9 mouse cellular contexts compared by ENCODE assay signal in the genomic region with DNA sequence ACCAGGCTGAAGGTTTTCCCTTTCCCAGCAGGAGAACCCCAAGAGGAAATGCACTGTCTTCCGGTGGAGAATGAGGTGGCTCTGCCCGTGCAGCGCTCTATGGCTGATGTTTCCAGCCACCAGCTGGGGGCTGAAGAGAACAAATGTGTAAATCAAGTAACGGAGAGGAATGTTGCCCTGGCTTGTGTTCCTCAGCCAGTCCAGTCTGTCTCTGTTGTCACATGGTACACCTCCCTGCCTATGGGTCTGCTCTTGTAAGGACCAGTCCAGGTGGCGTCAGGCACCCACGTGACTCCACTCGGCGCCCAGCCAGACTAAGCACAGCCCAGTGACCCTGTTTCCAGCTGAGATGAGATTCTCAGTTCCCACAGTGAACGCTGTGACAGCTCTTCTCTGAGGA. TPM values are rescaled to one million over a fixed set of nuclear protein-coding genes. Genes with fewer than 3 reads are reported as not detected.
DNase-seq lines count a peak whose midpoint lies in the region; ATAC-seq lines count a peak whose summit lies in the region.
"Had no signal": no experiment of that assay in that cellular context is flagged by ENCODE, and none has a peak within 500 bp of the region (broad histone marks: within the 10 kb centered on the region; RNA-seq: fewer than 3 reads in every experiment).

No protein-coding gene starts in this region.

- peaks cover 11% of the 10 kb centered on the region for H3K27me3 ChIP-seq in intestine, embryonic 15.5 days (replicated peaks)
- peaks cover 13% of the 10 kb centered on the region; the same call in 1 of the 2 replicates for H3K27me3 ChIP-seq in liver, embryonic 15.5 days

- no peaks in the 10 kb centered on the region for H3K36me3 ChIP-seq in intestine, embryonic 15.5 days
- no peaks in the 10 kb centered on the region for H3K36me3 ChIP-seq in liver, embryonic 15.5 days (replicated peaks)

- peak; percentile 18 for DNase-seq in gastrocnemius, adult 18-20 months (ENCODE audit: low spot score)
- no peak for DNase-seq in gastrocnemius, postnatal 4 days (ENCODE audit: low spot score in 2 of 2)
- peak; percentile 54 to 74 for DNase-seq in cerebellum, postnatal 25 days
- DNase-seq in heart, adult 11 months: peak; percentile 96
- peak; percentile 89 for DNase-seq in retina, embryonic 14.5 days (ENCODE audit: low spot score)
- no peak for DNase-seq in frontal cortex, postnatal 36 days (ENCODE audit: low spot score in 2 of 2)

- H3K9me3 ChIP-seq in intestine, embryonic 15.5 days: no peaks in the 10 kb centered on the region
- no peaks in the 10 kb centered on the region for H3K9me3 ChIP-seq in liver, embryonic 15.5 days (replicated peaks)

- H3K4me3 ChIP-seq in intestine, embryonic 15.5 days (replicated peaks): no peak overlapping the region
- H3K4me3 ChIP-seq in liver, embryonic 15.5 days (replicated peaks): no peak overlapping the region

- H3K9ac ChIP-seq in intestine, embryonic 15.5 days: no peak overlapping the region
- H3K9ac ChIP-seq in liver, embryonic 15.5 days: no peak overlapping the region

- 12% methylated on average over 9 of the region's 9 CpGs for WGBS in intestine, embryonic 15.5 days
- 21% methylated on average over 9 of the region's 9 CpGs for WGBS in liver, embryonic 15.5 days (ENCODE audit: insufficient replicate concordance)

- H3K27ac ChIP-seq in intestine, embryonic 15.5 days: peak overlapping the region; percentile 34; the same call in 1 of the 2 replicates
- H3K27ac ChIP-seq in liver, embryonic 15.5 days (replicated peaks): no peak overlapping the region

- H3K4me2 ChIP-seq in intestine, embryonic 15.5 days (replicated peaks): peak overlapping the region; percentile 48
- peak overlapping the region; percentile 45 for H3K4me2 ChIP-seq in liver, embryonic 15.5 days

- H3K4me1 ChIP-seq in intestine, embryonic 15.5 days (replicated peaks): peaks cover 13% of the 10 kb centered on the region; the same call in 1 of the 2 replicates
- no peaks in the 10 kb centered on the region for H3K4me1 ChIP-seq in liver, embryonic 15.5 days (replicated peaks)

- peak; percentile 98 for ATAC-seq in intestine, embryonic 15.5 days
- ATAC-seq in liver, embryonic 15.5 days (ENCODE audit: insufficient read depth): peak; percentile 62

RNA-seq across cellular contexts. Expression of a gene that starts 34.7 kb away (rescaled TPM):
- total RNA-seq in gastrocnemius, adult 18-20 months (2021): not detected
- not detected for total RNA-seq in gastrocnemius, postnatal 4 days (2021)
- not detected in 2 replicates for polyA plus RNA-seq in intestine, embryonic 15.5 days (2015; fragmentation: Nextera tagmentation; extraction: Ambion mirVana)
- not detected in 2 replicates for polyA plus RNA-seq in liver, embryonic 15.5 days (2015; fragmentation: Nextera tagmentation; extraction: Ambion mirVana)
- total RNA-seq: left cerebral cortex, postnatal 36 days had no signal

Comparison
In these comparisons a context has a peak if more than half of its experiments do, and no peak if none do; other contexts are left out.
1. DNase-seq: peak in gastrocnemius, adult 18-20 months (single experiment), cerebellum, postnatal 25 days (2 of 2), heart, adult 11 months (single experiment) and retina, embryonic 14.5 days (single experiment); none in gastrocnemius, postnatal 4 days (0 of 2) and frontal cortex, postnatal 36 days (0 of 2).